Mouse (Mus musculus): ENCODE results near the gene Otud3. TPM values are rescaled to one million over a fixed set of nuclear protein-coding genes. Genes with fewer than 3 reads are reported as not detected.

The Otud3 gene
- total RNA-seq (2015) (1.9 and 3.9 TPM in 2 replicates), total RNA-seq (2017) (8.6 and 8.9 TPM in 2 replicates)

- peak; percentile 96 for ATAC-seq (replicated peaks; ENCODE audit: poor library complexity)
These were observed at the start of gene Otud3 for GRCm38 (mm10) chr4:138913797-138914196. Gene Otud3, minus strand, starts transcription at chr4:138913945.

GRCm38 (mm10) chr4:138962719-138963118, 49.0 kb upstream of the Otud3 start:
- ATAC-seq (replicated peaks; ENCODE audit: poor library complexity) = peak; percentile 37; the same call in 1 of the 2 replicates

GRCm38 (mm10) chr4:138959926-138960325, 46.2 kb upstream of the Otud3 start:
- no peak for ATAC-seq (replicated peaks; ENCODE audit: poor library complexity)

GRCm38 (mm10) chr4:138959120-138959519, 45.4 kb upstream of the Otud3 start:
- no peak for ATAC-seq (replicated peaks; ENCODE audit: poor library complexity)

- ATAC-seq (replicated peaks; ENCODE audit: poor library complexity) = no peak
These were observed 44.9 kb upstream of the Otud3 start for GRCm38 (mm10) chr4:138958612-138959011.

- ATAC-seq (replicated peaks; ENCODE audit: poor library complexity) = no peak
These were observed 34.5 kb upstream of the Otud3 start for GRCm38 (mm10) chr4:138948257-138948656.

- ATAC-seq (replicated peaks; ENCODE audit: poor library complexity) = peak; percentile 100
These were observed 30.0 kb upstream of the Otud3 start for GRCm38 (mm10) chr4:138943730-138944129.

- ATAC-seq (replicated peaks; ENCODE audit: poor library complexity) = no peak
These were observed 28.2 kb upstream of the Otud3 start for GRCm38 (mm10) chr4:138941966-138942365.

GRCm38 (mm10) chr4:138941401-138941800, 27.7 kb upstream of the Otud3 start:
- no peak for ATAC-seq (replicated peaks; ENCODE audit: poor library complexity)

- no peak for ATAC-seq (replicated peaks; ENCODE audit: poor library complexity)
These were observed 25.7 kb upstream of the Otud3 start for GRCm38 (mm10) chr4:138939481-138939880.

- ATAC-seq (replicated peaks; ENCODE audit: poor library complexity) = no peak
These were observed 24.9 kb upstream of the Otud3 start for GRCm38 (mm10) chr4:138938495-138939269.

GRCm38 (mm10) chr4:138934456-138935145, 20.9 kb upstream of the Otud3 start:
- no peak for ATAC-seq (replicated peaks; ENCODE audit: poor library complexity)

GRCm38 (mm10) chr4:138933862-138934261, 20.1 kb upstream of the Otud3 start:
- no peak for ATAC-seq (replicated peaks; ENCODE audit: poor library complexity)

- no peak for ATAC-seq (replicated peaks; ENCODE audit: poor library complexity)
These were observed 11.8 kb upstream of the Otud3 start for GRCm38 (mm10) chr4:138925561-138925960.

GRCm38 (mm10) chr4:138922131-138922459, 8.3 kb upstream of the Otud3 start:
- ATAC-seq (replicated peaks; ENCODE audit: poor library complexity) = peak; percentile 100

GRCm38 (mm10) chr4:138921254-138922130, 7.7 kb upstream of the Otud3 start:
- ATAC-seq (replicated peaks; ENCODE audit: poor library complexity) = 0 out of 2 replicates have a peak, but pooled peaks have one; percentile 10

GRCm38 (mm10) chr4:138917282-138917681, 3.5 kb upstream of the Otud3 start:
- ATAC-seq (replicated peaks; ENCODE audit: poor library complexity) = no peak

- peak; percentile 10 for ATAC-seq (replicated peaks; ENCODE audit: poor library complexity)
These were observed 481 bp downstream of the Otud3 start for GRCm38 (mm10) chr4:138913141-138913787.

- peak; percentile 82 for ATAC-seq (replicated peaks; ENCODE audit: poor library complexity)
These were observed 8.0 kb downstream of the Otud3 start for GRCm38 (mm10) chr4:138905624-138906337.

- ATAC-seq (replicated peaks; ENCODE audit: poor library complexity) = no peak
These were observed 14.4 kb downstream of the Otud3 start for GRCm38 (mm10) chr4:138899361-138899760.
